Mouse (Mus musculus): Measurements from ENCODE around the gene Speer4f1. TPM values are rescaled to one million over a fixed set of nuclear protein-coding genes. Genes with fewer than 3 reads are reported as not detected.

Speer4f1 gene
- polyA plus RNA-seq, 1 experiment from 2014 or later: not detected

Other genes with a start within 250 kb of the Speer4f1 start
- not detected in 2 replicates for gene Speer4f2, start 102.9 kb upstream of the Speer4f1 start, polyA plus RNA-seq (2015; fragmentation: Nextera tagmentation; extraction: Ambion mirVana)
- gene Sema3c, start 98.2 kb downstream of the Speer4f1 start, polyA plus RNA-seq (2015; fragmentation: Nextera tagmentation; extraction: Ambion mirVana): 9.3 and 10.6 TPM in 2 replicates